Mouse (Mus musculus): Measurements from ENCODE around the gene Map7d2. TPM values are rescaled to one million over a fixed set of nuclear protein-coding genes. Genes with fewer than 3 reads are reported as not detected.

The Map7d2 gene
- 0.78 and 0.99 TPM in 2 replicates for polyA plus RNA-seq (2012; rRNA removed)

GRCm38 (mm10) chrX:159414130-159414828, at the start of gene Map7d2:
TSS of gene Map7d2 (plus strand) at chrX:159414572.
- H3K4me3 ChIP-seq (ENCODE audit: control insufficient read depth, low read depth, low read length), result peak within 1 kb of the TSS; percentile 84
- H3K27ac ChIP-seq (ENCODE audit: control insufficient read depth, insufficient read depth, low read depth, low read length), result peak within 1 kb of the TSS; percentile 77
- no peaks in the 10 kb centered on the region for H3K36me3 ChIP-seq (ENCODE audit: control insufficient read depth, insufficient read depth, low read length)
- H3K4me1 ChIP-seq (ENCODE audit: control insufficient read depth, insufficient read depth, low read length), result no peaks in the 10 kb centered on the region
- TF ChIP-seq POLR2A (IDR thresholded peaks at IDR 0.05; ENCODE audit: control insufficient read depth, low read depth, low read length) (no peak), CTCF (IDR thresholded peaks at IDR 0.05; ENCODE audit: control insufficient read depth, insufficient read depth, insufficient replicate concordance, low read depth, low read length) (no peak)
- H3K27me3 ChIP-seq (ENCODE audit: control insufficient read depth, insufficient read depth, low read length), result no peaks in the 10 kb centered on the region

GRCm38 (mm10) chrX:159371831-159372752, 42.3 kb upstream of the Map7d2 start, which contains the start of gene Eif1ax:
TSS of gene Eif1ax (plus strand) at chrX:159372178.
- Histone ChIP-seq H3K27me3 (ENCODE audit: control insufficient read depth, insufficient read depth, low read length) (no peaks in the 10 kb centered on the region), H3K4me3 (ENCODE audit: control insufficient read depth, low read depth, low read length) (peak within 1 kb of the TSS; percentile 80), H3K4me1 (ENCODE audit: control insufficient read depth, insufficient read depth, low read length) (no peaks in the 10 kb centered on the region), H3K27ac (ENCODE audit: control insufficient read depth, insufficient read depth, low read depth, low read length) (peak within 1 kb of the TSS; percentile 78), H3K36me3 (ENCODE audit: control insufficient read depth, insufficient read depth, low read length) (no peaks in the 10 kb centered on the region)
- no peak; the same call in 1 of the 2 replicates for TF ChIP-seq POLR2A (IDR thresholded peaks at IDR 0.05; ENCODE audit: control insufficient read depth, low read depth, low read length)
- no peak for TF ChIP-seq CTCF (IDR thresholded peaks at IDR 0.05; ENCODE audit: control insufficient read depth, insufficient read depth, insufficient replicate concordance, low read depth, low read length)

GRCm38 (mm10) chrX:159372753-159373144, 41.6 kb upstream of the Map7d2 start:
- TF ChIP-seq CTCF (IDR thresholded peaks at IDR 0.05; ENCODE audit: control insufficient read depth, insufficient read depth, insufficient replicate concordance, low read depth, low read length) (no peak), POLR2A (IDR thresholded peaks at IDR 0.05; ENCODE audit: control insufficient read depth, low read depth, low read length) (no peak)
- Histone ChIP-seq H3K27ac (ENCODE audit: control insufficient read depth, insufficient read depth, low read depth, low read length) (peak overlapping the region; percentile 22; the same call in 1 of the 2 replicates), H3K4me1 (ENCODE audit: control insufficient read depth, insufficient read depth, low read length) (no peaks in the 10 kb centered on the region), H3K36me3 (ENCODE audit: control insufficient read depth, insufficient read depth, low read length) (no peaks in the 10 kb centered on the region), H3K4me3 (ENCODE audit: control insufficient read depth, low read depth, low read length) (peak overlapping the region; percentile 80), H3K27me3 (ENCODE audit: control insufficient read depth, insufficient read depth, low read length) (no peaks in the 10 kb centered on the region)

- no peaks in the 10 kb centered on the region for H3K27me3 ChIP-seq (ENCODE audit: control insufficient read depth, insufficient read depth, low read length)
- TF ChIP-seq POLR2A (IDR thresholded peaks at IDR 0.05; ENCODE audit: control insufficient read depth, low read depth, low read length) (no peak), CTCF (IDR thresholded peaks at IDR 0.05; ENCODE audit: control insufficient read depth, insufficient read depth, insufficient replicate concordance, low read depth, low read length) (no peak)
- no peak overlapping the region for H3K4me3 ChIP-seq (ENCODE audit: control insufficient read depth, low read depth, low read length)
- no peaks in the 10 kb centered on the region for H3K36me3 ChIP-seq (ENCODE audit: control insufficient read depth, insufficient read depth, low read length)
- no peaks in the 10 kb centered on the region for H3K4me1 ChIP-seq (ENCODE audit: control insufficient read depth, insufficient read depth, low read length)
- H3K27ac ChIP-seq (ENCODE audit: control insufficient read depth, insufficient read depth, low read depth, low read length), result no peak overlapping the region
Observed at GRCm38 (mm10) chrX:159387105-159387504, 27.3 kb upstream of the Map7d2 start.

GRCm38 (mm10) chrX:159388953-159389352, 25.4 kb upstream of the Map7d2 start:
- TF ChIP-seq CTCF (IDR thresholded peaks at IDR 0.05; ENCODE audit: control insufficient read depth, insufficient read depth, insufficient replicate concordance, low read depth, low read length) (no peak), POLR2A (IDR thresholded peaks at IDR 0.05; ENCODE audit: control insufficient read depth, low read depth, low read length) (no peak)
- H3K4me1 ChIP-seq (ENCODE audit: control insufficient read depth, insufficient read depth, low read length), result no peaks in the 10 kb centered on the region
- no peak overlapping the region for H3K27ac ChIP-seq (ENCODE audit: control insufficient read depth, insufficient read depth, low read depth, low read length)
- no peaks in the 10 kb centered on the region for H3K36me3 ChIP-seq (ENCODE audit: control insufficient read depth, insufficient read depth, low read length)
- no peak overlapping the region for H3K4me3 ChIP-seq (ENCODE audit: control insufficient read depth, low read depth, low read length)
- H3K27me3 ChIP-seq (ENCODE audit: control insufficient read depth, insufficient read depth, low read length), result no peaks in the 10 kb centered on the region

- Histone ChIP-seq H3K4me1 (ENCODE audit: control insufficient read depth, insufficient read depth, low read length) (no peaks in the 10 kb centered on the region), H3K36me3 (ENCODE audit: control insufficient read depth, insufficient read depth, low read length) (no peaks in the 10 kb centered on the region), H3K4me3 (ENCODE audit: control insufficient read depth, low read depth, low read length) (no peak overlapping the region), H3K27me3 (ENCODE audit: control insufficient read depth, insufficient read depth, low read length) (no peaks in the 10 kb centered on the region), H3K27ac (ENCODE audit: control insufficient read depth, insufficient read depth, low read depth, low read length) (no peak overlapping the region)
- TF ChIP-seq CTCF (IDR thresholded peaks at IDR 0.05; ENCODE audit: control insufficient read depth, insufficient read depth, insufficient replicate concordance, low read depth, low read length), result no peak
- no peak for TF ChIP-seq POLR2A (IDR thresholded peaks at IDR 0.05; ENCODE audit: control insufficient read depth, low read depth, low read length)
Observed at GRCm38 (mm10) chrX:159390347-159390962, 23.9 kb upstream of the Map7d2 start.

GRCm38 (mm10) chrX:159391239-159391638, 23.1 kb upstream of the Map7d2 start:
- Histone ChIP-seq H3K4me1 (ENCODE audit: control insufficient read depth, insufficient read depth, low read length) (no peaks in the 10 kb centered on the region), H3K36me3 (ENCODE audit: control insufficient read depth, insufficient read depth, low read length) (no peaks in the 10 kb centered on the region), H3K27me3 (ENCODE audit: control insufficient read depth, insufficient read depth, low read length) (no peaks in the 10 kb centered on the region), H3K4me3 (ENCODE audit: control insufficient read depth, low read depth, low read length) (no peak overlapping the region), H3K27ac (ENCODE audit: control insufficient read depth, insufficient read depth, low read depth, low read length) (no peak overlapping the region)
- TF ChIP-seq POLR2A (IDR thresholded peaks at IDR 0.05; ENCODE audit: control insufficient read depth, low read depth, low read length) (no peak), CTCF (IDR thresholded peaks at IDR 0.05; ENCODE audit: control insufficient read depth, insufficient read depth, insufficient replicate concordance, low read depth, low read length) (no peak)
